Mouse (Mus musculus): Measurements from ENCODE around the gene Polr1b.

DNA sequence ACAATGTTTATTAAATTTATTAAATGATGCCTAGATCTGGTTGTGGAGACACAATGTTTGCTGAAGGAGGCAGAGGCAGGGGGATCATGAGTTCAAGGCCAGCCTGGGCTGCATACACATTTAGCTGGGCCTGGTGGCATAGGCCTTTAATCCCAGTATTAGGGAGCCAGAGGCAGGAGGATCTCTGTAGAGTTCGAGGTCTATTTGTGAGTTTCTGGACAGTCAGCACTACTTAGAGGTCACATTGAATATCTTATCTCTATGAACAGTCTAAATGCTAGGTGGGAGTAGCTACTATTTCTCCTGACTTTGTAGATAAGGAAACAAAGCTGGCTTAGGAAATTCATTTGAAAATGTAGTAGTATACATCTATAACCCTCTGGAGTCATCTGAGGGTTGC is 13.3 kb upstream of the Polr1b start:
- no peak for TF ChIP-seq CTCF (IDR thresholded peaks at IDR 0.05; ENCODE audit: control insufficient read depth, insufficient read depth, insufficient read length)
- no peak for TF ChIP-seq MYOG (IDR thresholded peaks at IDR 0.05; ENCODE audit: control insufficient read depth, extremely low read depth, insufficient read length)
- TF ChIP-seq USF1 (IDR thresholded peaks at IDR 0.05; ENCODE audit: low read depth): no peak
- no peak for TF ChIP-seq MAX (IDR thresholded peaks at IDR 0.05)
- no peak for TF ChIP-seq CEBPB (IDR thresholded peaks at IDR 0.05; ENCODE audit: low read depth)
- TF ChIP-seq MYOD1 (IDR thresholded peaks at IDR 0.05; ENCODE audit: control insufficient read depth, insufficient read length, low read depth): no peak

Measured in C2C12 (cell line).